Mouse (Mus musculus) 3134 (cell line): ENCODE data around the gene Lsm7.
"Not testable (repeated sequence)": the region's sequence is repeated elsewhere in the genome, so short reads cannot be mapped to it uniquely, and the experiment has no call there.

Experiments
- DNase-seq: peaks from one replicate; pipeline ENCODE4 v3.0.0-alpha.2; 2011; ENCODE audit warnings: low spot score; ENCODE audit not compliant: insufficient read length; ENCODE audit errors: extremely low read depth

The Lsm7 gene

GRCm38 (mm10) chr10:80838346-80838912 lies 16.6 kb downstream of the Lsm7 start:
- no peak for DNase-seq

- no peak for DNase-seq
These were observed 17.2 kb downstream of the Lsm7 start for GRCm38 (mm10) chr10:80837827-80838226.

GRCm38 (mm10) chr10:80836949-80837379 lies 18.0 kb downstream of the Lsm7 start:
- DNase-seq, result no peak

- DNase-seq, result no peak
These were observed 19.4 kb downstream of the Lsm7 start for GRCm38 (mm10) chr10:80835617-80836016.

- DNase-seq, result no peak
These were observed 22.2 kb downstream of the Lsm7 start for GRCm38 (mm10) chr10:80832818-80833217.

GRCm38 (mm10) chr10:80831136-80831535 lies 23.9 kb downstream of the Lsm7 start:
- DNase-seq, result peak; percentile 47

- no peak for DNase-seq
These were observed 25.4 kb downstream of the Lsm7 start for GRCm38 (mm10) chr10:80829359-80830278.

GRCm38 (mm10) chr10:80828587-80828986 lies 26.4 kb downstream of the Lsm7 start:
- not testable (repeated sequence) for DNase-seq

GRCm38 (mm10) chr10:80827870-80828420 lies 27.1 kb downstream of the Lsm7 start:
- no peak for DNase-seq

GRCm38 (mm10) chr10:80827063-80827869 lies 27.7 kb downstream of the Lsm7 start:
- DNase-seq, result no peak

- peak; percentile 97 for DNase-seq
These were observed 28.6 kb downstream of the Lsm7 start, which contains the start of gene Oaz1 for GRCm38 (mm10) chr10:80826151-80827062. Oaz1 (plus strand) TSS chr10:80826656.

GRCm38 (mm10) chr10:80824827-80825226 lies 30.2 kb downstream of the Lsm7 start:
- no peak for DNase-seq

- DNase-seq, result peak; percentile 41
These were observed 31.0 kb downstream of the Lsm7 start for GRCm38 (mm10) chr10:80823847-80824643.

- DNase-seq, result no peak
These were observed 31.7 kb downstream of the Lsm7 start for GRCm38 (mm10) chr10:80823316-80823715.

- no peak for DNase-seq
These were observed 32.5 kb downstream of the Lsm7 start for GRCm38 (mm10) chr10:80822528-80822927.

GRCm38 (mm10) chr10:80821991-80822390 lies 33.0 kb downstream of the Lsm7 start:
- peak; percentile 45 for DNase-seq

- DNase-seq, result no peak
These were observed 35.6 kb downstream of the Lsm7 start for GRCm38 (mm10) chr10:80819406-80819805.

- DNase-seq, result no peak
These were observed 36.3 kb downstream of the Lsm7 start for GRCm38 (mm10) chr10:80818599-80819281.
